In the genomic region with DNA sequence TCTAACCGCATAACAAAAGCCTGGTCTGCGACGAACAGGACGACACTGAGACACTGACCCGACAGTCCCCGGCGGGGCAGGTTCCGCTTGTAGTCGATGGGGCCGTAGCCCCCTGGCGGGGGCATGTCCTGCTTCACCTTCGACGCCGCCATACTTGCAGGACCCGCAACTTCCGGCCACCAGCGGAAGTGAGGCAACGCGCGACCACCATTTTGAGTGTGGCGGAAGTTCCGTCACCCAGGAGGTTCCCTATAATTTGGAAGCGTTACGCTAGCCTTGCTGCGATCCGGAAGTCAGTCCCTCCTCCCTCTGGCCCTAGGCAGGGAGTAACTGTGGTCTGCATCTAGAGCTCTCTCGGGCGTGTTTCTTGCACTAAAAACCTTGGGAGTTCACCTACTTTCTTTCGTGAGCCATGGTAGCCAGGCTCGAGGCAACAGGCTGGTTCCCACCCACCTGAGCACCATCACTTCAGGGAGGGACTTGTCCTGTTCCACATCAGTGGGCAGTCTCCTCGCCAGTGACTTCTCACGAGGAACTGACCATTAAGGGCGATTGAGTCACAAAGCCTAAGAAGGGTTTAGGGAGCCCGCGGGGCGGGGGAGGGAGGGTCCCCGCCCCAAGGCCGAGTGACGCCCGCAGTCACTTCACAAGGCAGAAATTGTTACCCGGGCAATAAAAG, we compare ENCODE assay signal across 8 mouse cellular contexts. TPM values are rescaled to one million over a fixed set of nuclear protein-coding genes. Genes with fewer than 3 reads are reported as not detected.
A peak's percentile ranks its signal among the peaks of the same experiment; 100 is the strongest.
DNase-seq lines count a peak whose midpoint lies in the region; ATAC-seq lines count a peak whose summit lies in the region.

No protein-coding gene starts in this region.

- no peaks in the 10 kb centered on the region for H3K36me3 ChIP-seq in hindbrain, embryonic 16.5 days (ENCODE audit: control insufficient read depth, insufficient read depth, low read length)
- no peaks in the 10 kb centered on the region for H3K36me3 ChIP-seq in macrophage (ENCODE audit: inconsistent target)

- H3K4me3 ChIP-seq in hindbrain, embryonic 16.5 days (ENCODE audit: low read length) = peak overlapping the region; percentile 62
- H3K4me3 ChIP-seq in macrophage (ENCODE audit: inconsistent target) = peak overlapping the region; percentile 91

- ATAC-seq in hindbrain, embryonic 16.5 days = peak; percentile 70

- peak; percentile 99 for DNase-seq in WW6 (ENCODE audit: low read depth, low spot score)
- peak; percentile 91 to 98 for DNase-seq in cerebellum, postnatal 4 days (ENCODE audit: low spot score in 2 of 2)
- DNase-seq in gastrocnemius, adult 18-20 months (ENCODE audit: low spot score) = peak; percentile 98
- peak; percentile 96 to 97 for DNase-seq in left cerebral cortex, adult 18-20 months (ENCODE audit: low spot score in 2 of 2)
- DNase-seq in right cerebral cortex, adult 18-20 months = peak; percentile 96
- DNase-seq in urinary bladder, postnatal 10 days (ENCODE audit: low spot score) = peak; percentile 89

- peak overlapping the region; percentile 96 for H3K4me2 ChIP-seq in hindbrain, embryonic 16.5 days (ENCODE audit: low read length)

- H3K79me2 ChIP-seq in macrophage (ENCODE audit: inconsistent target) = peaks cover 48% of the 10 kb centered on the region

- no peaks in the 10 kb centered on the region for H3K9me3 ChIP-seq in hindbrain, embryonic 16.5 days (ENCODE audit: control insufficient read depth, low read length)

- no peaks in the 10 kb centered on the region for H3K27me3 ChIP-seq in hindbrain, embryonic 16.5 days (replicated peaks; ENCODE audit: control insufficient read depth, insufficient read depth, low read length)

- peaks cover 43% of the 10 kb centered on the region for H3K4me1 ChIP-seq in hindbrain, embryonic 16.5 days (ENCODE audit: control insufficient read depth, insufficient read depth, low read depth, low read length)

- peak overlapping the region; percentile 89 for H3K27ac ChIP-seq in hindbrain, embryonic 16.5 days (ENCODE audit: low read depth, low read length)
- H3K27ac ChIP-seq in macrophage = peak overlapping the region; percentile 79

- WGBS in hindbrain, embryonic 16.5 days = 2% methylated on average over 40 of the region's 41 CpGs
- 3% methylated on average over 41 of the region's 41 CpGs for WGBS in macrophage (ENCODE audit: missing documents)

- peak overlapping the region; percentile 84 for H3K9ac ChIP-seq in hindbrain, embryonic 16.5 days (ENCODE audit: low read depth, low read length)

RNA-seq across cellular contexts. Expression of a gene that starts 0.4 kb away (rescaled TPM):
- total RNA-seq in gastrocnemius, adult 18-20 months (2021) = not detected
- polyA plus RNA-seq in hindbrain, embryonic 16.5 days (2015; fragmentation: Nextera tagmentation; extraction: Ambion mirVana) = 3.5 and 3.7 TPM in 2 replicates
- total RNA-seq in left cerebral cortex, adult 18-20 months (2021) = not detected
- total RNA-seq in macrophage (2018; cell fraction: chromatin; rRNA removed) = under 1 TPM in 5 of 26 experiments, not detected in 21; 0.55 to 0.86 (median 0.70) TPM
- under 1 TPM in 24 of 26 experiments, not detected in 2; 0.09 to 0.80 (median 0.35) TPM for total RNA-seq in macrophage (2018; cell fraction: cytosol; rRNA removed)
- 1 to 10 TPM in 2 of 26 experiments, under 1 TPM in 9, not detected in 15; 0.39 to 1.2 (median 0.60) TPM for total RNA-seq in macrophage (2018; cell fraction: nucleus; rRNA removed)
- 0.22 to 0.84 TPM in 2 of 3 replicates, not detected in the other for polyA plus RNA-seq in macrophage (2018)

RNA-seq across cellular contexts. Expression of a gene that starts 0.7 kb away (rescaled TPM):
- total RNA-seq in gastrocnemius, adult 18-20 months (2021) = 100 to 1,000 TPM; 347 to 364 TPM
- 191 and 216 TPM in 2 replicates for polyA plus RNA-seq in hindbrain, embryonic 16.5 days (2015; fragmentation: Nextera tagmentation; extraction: Ambion mirVana)
- total RNA-seq in left cerebral cortex, adult 18-20 months (2021) = 100 to 1,000 TPM; 148 to 155 TPM
- 10 to 100 TPM in 6 of 26 experiments, 1 to 10 TPM in 19, under 1 TPM in 1; 0.81 to 18.8 (median 6.0) TPM for total RNA-seq in macrophage (2018; cell fraction: chromatin; rRNA removed)
- total RNA-seq in macrophage (2018; cell fraction: cytosol; rRNA removed) = 100 to 1,000 TPM in 3 of 26 experiments, 10 to 100 TPM in 23; 70.4 to 103 (median 93.4) TPM
- total RNA-seq in macrophage (2018; cell fraction: nucleus; rRNA removed) = 10 to 100 TPM; 10.9 to 49.2 (median 25.6) TPM
- polyA plus RNA-seq in macrophage (2018) = 46.3 to 85.8 TPM (median 78.8 TPM) in 3 replicates

RNA-seq across cellular contexts. Expression of a gene that starts 0.9 kb away (rescaled TPM):
- total RNA-seq in gastrocnemius, adult 18-20 months (2021) = 1 to 10 TPM; 8.3 to 9.7 TPM
- 13.6 and 14.3 TPM in 2 replicates for polyA plus RNA-seq in hindbrain, embryonic 16.5 days (2015; fragmentation: Nextera tagmentation; extraction: Ambion mirVana)
- 10 to 100 TPM; 28.3 to 30.7 TPM for total RNA-seq in left cerebral cortex, adult 18-20 months (2021)
- total RNA-seq in macrophage (2018; cell fraction: chromatin; rRNA removed) = not detected
- total RNA-seq in macrophage (2018; cell fraction: cytosol; rRNA removed) = 1 to 10 TPM in 3 of 26 experiments, under 1 TPM in 13, not detected in 10; 0.14 to 1.8 (median 0.49) TPM
- total RNA-seq in macrophage (2018; cell fraction: nucleus; rRNA removed) = 1 to 10 TPM in 2 of 26 experiments, under 1 TPM in 1, not detected in 23; 0.72 to 3.0 (median 1.6) TPM
- polyA plus RNA-seq in macrophage (2018) = 0.68 TPM in 1 of 3 replicates, not detected in the others

RNA-seq across cellular contexts. Expression of a gene that starts 14.1 kb away (rescaled TPM):
- 1 to 10 TPM; 2.5 to 2.7 TPM for total RNA-seq in gastrocnemius, adult 18-20 months (2021)
- 6.6 and 7.0 TPM in 2 replicates for polyA plus RNA-seq in hindbrain, embryonic 16.5 days (2015; fragmentation: Nextera tagmentation; extraction: Ambion mirVana)
- total RNA-seq in left cerebral cortex, adult 18-20 months (2021) = under 1 TPM; 0.33 to 0.59 TPM
- under 1 TPM in 1 of 26 experiments, not detected in 25; 0.19 TPM for total RNA-seq in macrophage (2018; cell fraction: chromatin; rRNA removed)
- total RNA-seq in macrophage (2018; cell fraction: cytosol; rRNA removed) = under 1 TPM in 1 of 26 experiments, not detected in 25; 0.05 TPM
- under 1 TPM in 1 of 26 experiments, not detected in 25; 0.12 TPM for total RNA-seq in macrophage (2018; cell fraction: nucleus; rRNA removed)
- not detected in 3 replicates for polyA plus RNA-seq in macrophage (2018)

Comparison
In these comparisons a context has a peak if more than half of its experiments do, and no peak if none do; other contexts are left out.
1. Peak in every context shown above with its lines: DNase-seq, ATAC-seq, H3K4me3 ChIP-seq and H3K27ac ChIP-seq.